Mouse (Mus musculus) MEL (cell line): ENCODE data around the gene Nf1.

ENCODE experiments used
- CTCF ChIP-seq, 3 experiments: IDR thresholded peaks in 2 of 3; conservative IDR thresholded peaks in 1 of 3; 2 replicates each; pipeline ENCODE4 v1.5.1; 2011 to 2012; ENCODE audit warnings: low read length in 3 of 3, low read depth in 2 of 3, mild to moderate bottlenecking in 2 of 3, improper control_type of control experiment in 1 of 3, inconsistent platforms in 1 of 3, mixed read lengths in 1 of 3, moderate library complexity in 1 of 3; ENCODE audit not compliant: control insufficient read depth in 1 of 3, insufficient read depth in 1 of 3, poor library complexity in 1 of 3, severe bottlenecking in 1 of 3
- E2F4 ChIP-seq: IDR thresholded peaks from 2 replicates; pipeline ENCODE4 v1.6.1; 2011; ENCODE audit warnings: low read depth, low read length, improper control_type of control experiment, borderline replicate concordance
- EP300 ChIP-seq, 2 experiments: IDR thresholded peaks; 2 replicates each; pipeline ENCODE4 v1.6.1; 2011; ENCODE audit warnings: improper control_type of control experiment in 2 of 2, low read length in 2 of 2, low read depth in 1 of 2, mild to moderate bottlenecking in 1 of 2
- HCFC1 ChIP-seq: IDR thresholded peaks from 2 replicates; pipeline ENCODE4 v1.6.1; 2012; ENCODE audit warnings: low read depth, mild to moderate bottlenecking, inconsistent platforms, low read length, improper control_type of control experiment, moderate library complexity
- MAX ChIP-seq: IDR thresholded peaks from 2 replicates; pipeline ENCODE4 v1.6.1; 2011; ENCODE audit warnings: low read length, improper control_type of control experiment
- RAD21 ChIP-seq: IDR thresholded peaks from 2 replicates; pipeline ENCODE4 v1.6.1; 2011; ENCODE audit warnings: mild to moderate bottlenecking, low read depth, low read length, improper control_type of control experiment
- UBTF ChIP-seq: IDR thresholded peaks from 2 replicates; pipeline ENCODE4 v1.6.1; 2012; ENCODE audit warnings: low read depth, mild to moderate bottlenecking, inconsistent platforms, low read length, improper control_type of control experiment, moderate library complexity, borderline replicate concordance; ENCODE audit not compliant: insufficient read depth
- USF1 ChIP-seq: IDR thresholded peaks from 2 replicates; pipeline ENCODE4 v1.6.1; 2014; ENCODE audit warnings: low read depth, mild to moderate bottlenecking, inconsistent platforms, low read length, improper control_type of control experiment, moderate library complexity

GRCm38 (mm10) chr11:79575383-79576073 is 236.0 kb downstream of the Nf1 start:
- TF ChIP-seq HCFC1: no peak
- TF ChIP-seq CTCF (IDR thresholded peaks at IDR 0.05 in 2 of 3, conservative IDR thresholded peaks at IDR 0.05 in 1 of 3; ENCODE audit: control insufficient read depth in 1 of 3, insufficient read depth in 1 of 3, low read depth in 2 of 3, low read length in 3 of 3, poor library complexity in 1 of 3, severe bottlenecking in 1 of 3): no peak
- no peak for TF ChIP-seq MAX
- TF ChIP-seq E2F4: no peak
- TF ChIP-seq EP300 (IDR thresholded peaks at IDR 0.05; ENCODE audit: low read depth in 1 of 2, low read length in 2 of 2): no peak
- TF ChIP-seq USF1: no peak
- TF ChIP-seq RAD21: no peak
- no peak for TF ChIP-seq UBTF
